Mouse (Mus musculus): ENCODE measurements at regions not wholly inside any gene's neighbourhood (a gene's known extent, or its start where the extent isn't known, plus 50 kb on each side); places are given as distances from the start of the nearest gene placed in this dataset.
A peak's percentile ranks its signal among the peaks of the same experiment; 100 is the strongest.

DNA sequence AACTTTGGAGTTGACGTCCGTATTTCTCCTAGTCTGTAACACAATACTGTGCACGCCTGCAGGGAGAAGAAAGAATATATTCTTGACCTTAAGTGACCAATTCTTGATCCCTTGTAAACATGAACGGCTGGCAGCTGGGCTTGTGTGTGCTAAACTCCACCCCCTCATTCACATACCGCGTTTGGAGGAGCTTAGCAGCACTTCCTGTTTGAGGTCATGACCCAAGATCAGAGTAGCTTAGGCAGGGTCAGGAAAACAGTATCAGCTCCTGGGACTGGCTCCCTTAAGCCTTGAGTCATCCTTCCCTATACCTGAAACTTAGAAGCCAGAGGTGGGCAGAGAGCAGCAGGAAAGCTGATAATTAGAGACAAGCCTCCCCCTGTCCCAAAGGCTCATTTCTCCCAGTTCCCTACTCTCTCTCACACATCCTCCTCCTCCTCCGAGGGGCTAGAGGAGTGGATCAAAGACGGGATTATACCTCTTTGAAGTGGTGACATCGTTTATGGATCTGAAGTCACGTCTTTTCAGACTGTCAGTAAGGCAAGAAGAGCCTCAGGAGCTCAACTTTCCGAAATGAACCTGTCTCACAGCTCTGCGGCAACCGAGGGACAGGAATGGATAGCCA, 127.3 kb upstream of the Zfand5 start:
- Histone ChIP-seq H3K4me1 (ENCODE audit: control insufficient read depth, insufficient read depth, low read length) (peaks cover 3% of the 10 kb centered on the region), H3K27me3 (ENCODE audit: control insufficient read depth, insufficient read depth, low read length, poor library complexity, severe bottlenecking) (no peaks in the 10 kb centered on the region), H3K9me3 (replicated peaks; ENCODE audit: control insufficient read depth, insufficient read depth, low read length, poor library complexity, severe bottlenecking) (no peaks in the 10 kb centered on the region), H3K36me3 (ENCODE audit: control insufficient read depth, insufficient read depth, low read length, poor library complexity, severe bottlenecking) (no peaks in the 10 kb centered on the region), H3K9ac (ENCODE audit: low read depth, poor library complexity, severe bottlenecking) (no peak overlapping the region), H3K27ac (ENCODE audit: insufficient read depth, low read length) (peak overlapping the region; percentile 31; the same call in 1 of the 2 replicates), H3K4me3 (ENCODE audit: low read depth, low read length) (no peak overlapping the region)
- TF ChIP-seq CTCF (IDR thresholded peaks at IDR 0.05; ENCODE audit: low read depth, low read length) = no peak
- peak; percentile 85; the same call in 1 of the 2 replicates for TF ChIP-seq EP300 (IDR thresholded peaks at IDR 0.05; ENCODE audit: insufficient read depth, low read depth, low read length)

DNA sequence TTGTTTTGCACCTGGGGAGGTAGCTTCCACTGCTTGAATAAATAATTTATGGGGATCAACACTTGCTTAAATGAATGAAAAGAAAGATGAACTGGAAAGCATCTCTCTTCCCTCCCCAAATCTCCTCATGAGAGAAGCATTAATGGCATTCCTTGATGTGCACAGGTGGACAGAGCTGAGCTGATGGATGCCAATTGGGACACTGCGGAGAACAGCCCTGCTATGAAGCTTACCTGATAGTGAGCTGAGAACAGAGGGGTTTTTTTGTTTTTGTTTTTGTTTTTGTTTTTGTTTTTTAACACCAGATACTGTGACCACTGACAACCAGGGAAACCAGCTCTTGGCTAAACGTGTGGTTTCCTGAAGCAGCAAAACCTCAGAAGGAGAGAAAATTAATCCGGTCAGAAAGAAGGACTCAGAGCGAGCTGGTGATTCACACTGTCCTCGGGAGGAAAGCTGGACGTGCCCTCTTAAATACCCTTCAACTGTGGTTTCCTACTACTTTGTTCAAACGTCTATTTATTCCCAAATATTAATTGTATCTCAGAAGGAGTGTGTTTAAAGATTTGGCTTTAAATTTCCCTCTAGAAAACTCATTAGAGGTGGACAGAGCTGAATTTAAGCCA, 128.0 kb upstream of the Zfand5 start:
- TF ChIP-seq CTCF (IDR thresholded peaks at IDR 0.05; ENCODE audit: low read depth, low read length) (no peak), EP300 (IDR thresholded peaks at IDR 0.05; ENCODE audit: insufficient read depth, low read depth, low read length) (no peak), POLR2A (IDR thresholded peaks at IDR 0.05; ENCODE audit: insufficient read depth, low read length) (no peak)

DNA sequence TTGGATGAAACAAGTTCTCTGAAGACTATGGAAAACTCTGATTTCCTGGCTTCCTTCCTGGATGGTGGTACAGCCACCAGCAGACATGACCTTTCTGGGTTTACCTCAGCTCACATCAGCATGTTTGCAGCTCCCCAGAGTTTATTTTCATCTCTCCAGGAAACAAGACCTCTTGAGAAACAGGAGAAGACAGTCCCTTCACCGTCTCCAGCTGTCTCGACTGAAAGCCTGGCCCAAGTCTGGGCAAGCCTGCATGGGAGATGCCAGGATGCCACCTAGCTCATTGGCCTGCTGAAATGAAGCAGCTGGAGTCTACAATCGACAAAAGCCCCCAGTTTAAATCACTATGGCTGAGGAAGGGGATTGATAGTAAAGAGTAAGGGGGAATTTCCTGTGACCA, 131.6 kb upstream of the Zfand5 start:
- Histone ChIP-seq H3K9ac (ENCODE audit: low read depth, poor library complexity, severe bottlenecking) (no peak overlapping the region), H3K27me3 (ENCODE audit: control insufficient read depth, insufficient read depth, low read length, poor library complexity, severe bottlenecking) (no peaks in the 10 kb centered on the region), H3K36me3 (ENCODE audit: control insufficient read depth, insufficient read depth, low read length, poor library complexity, severe bottlenecking) (no peaks in the 10 kb centered on the region), H3K27ac (ENCODE audit: insufficient read depth, low read length) (no peak overlapping the region), H3K4me1 (ENCODE audit: control insufficient read depth, insufficient read depth, low read length) (no peaks in the 10 kb centered on the region), H3K4me3 (ENCODE audit: low read depth, low read length) (no peak overlapping the region), H3K9me3 (replicated peaks; ENCODE audit: control insufficient read depth, insufficient read depth, low read length, poor library complexity, severe bottlenecking) (no peaks in the 10 kb centered on the region)
- TF ChIP-seq CTCF (IDR thresholded peaks at IDR 0.05; ENCODE audit: low read depth, low read length) (no peak), POLR2A (IDR thresholded peaks at IDR 0.05; ENCODE audit: insufficient read depth, low read length) (no peak), EP300 (IDR thresholded peaks at IDR 0.05; ENCODE audit: insufficient read depth, low read depth, low read length) (no peak)

More for the DNA sequence above, 128.0 kb upstream of the Zfand5 start:
- H3K4me3 ChIP-seq (ENCODE audit: low read depth, low read length) = no peak overlapping the region
- no peak overlapping the region for H3K9ac ChIP-seq (ENCODE audit: low read depth, poor library complexity, severe bottlenecking)
- H3K4me1 ChIP-seq (ENCODE audit: control insufficient read depth, insufficient read depth, low read length) = peaks cover 3% of the 10 kb centered on the region
- H3K27ac ChIP-seq (ENCODE audit: insufficient read depth, low read length) = no peak overlapping the region
- H3K36me3 ChIP-seq (ENCODE audit: control insufficient read depth, insufficient read depth, low read length, poor library complexity, severe bottlenecking) = no peaks in the 10 kb centered on the region
- no peaks in the 10 kb centered on the region for H3K27me3 ChIP-seq (ENCODE audit: control insufficient read depth, insufficient read depth, low read length, poor library complexity, severe bottlenecking)
- no peaks in the 10 kb centered on the region for H3K9me3 ChIP-seq (replicated peaks; ENCODE audit: control insufficient read depth, insufficient read depth, low read length, poor library complexity, severe bottlenecking)

DNA sequence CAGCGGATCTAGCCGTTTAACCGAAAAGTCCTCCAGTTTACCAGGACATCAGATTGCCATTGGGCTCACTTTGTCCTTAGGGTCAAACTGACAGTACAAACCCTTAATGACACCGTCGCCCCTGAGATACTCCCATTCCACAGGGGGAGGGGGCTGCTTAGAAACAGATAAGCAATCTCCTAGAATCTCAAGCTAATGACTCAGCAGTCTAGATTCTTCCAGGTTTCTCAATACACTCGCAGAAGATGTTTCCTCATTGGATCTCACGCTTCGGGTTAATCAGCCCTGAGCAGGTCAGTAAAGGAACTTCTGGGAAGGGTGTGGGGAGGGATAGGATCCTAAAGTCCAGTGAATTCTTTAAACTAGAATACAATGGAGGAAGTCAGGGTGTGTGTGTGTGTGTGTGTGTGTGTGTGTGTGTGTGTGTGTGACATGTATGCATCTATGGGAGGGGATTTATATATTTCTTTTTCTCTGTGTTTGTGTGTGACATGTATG, 133.0 kb upstream of the Zfand5 start:
- Histone ChIP-seq H3K36me3 (ENCODE audit: control insufficient read depth, insufficient read depth, low read length, poor library complexity, severe bottlenecking) (no peaks in the 10 kb centered on the region), H3K4me1 (ENCODE audit: control insufficient read depth, insufficient read depth, low read length) (peaks cover 1% of the 10 kb centered on the region), H3K9me3 (replicated peaks; ENCODE audit: control insufficient read depth, insufficient read depth, low read length, poor library complexity, severe bottlenecking) (no peaks in the 10 kb centered on the region), H3K27me3 (ENCODE audit: control insufficient read depth, insufficient read depth, low read length, poor library complexity, severe bottlenecking) (no peaks in the 10 kb centered on the region), H3K9ac (ENCODE audit: low read depth, poor library complexity, severe bottlenecking) (no peak overlapping the region), H3K27ac (ENCODE audit: insufficient read depth, low read length) (no peak overlapping the region), H3K4me3 (ENCODE audit: low read depth, low read length) (no peak overlapping the region)
- TF ChIP-seq EP300 (IDR thresholded peaks at IDR 0.05; ENCODE audit: insufficient read depth, low read depth, low read length) (no peak), CTCF (IDR thresholded peaks at IDR 0.05; ENCODE audit: low read depth, low read length) (no peak), POLR2A (IDR thresholded peaks at IDR 0.05; ENCODE audit: insufficient read depth, low read length) (no peak)

DNA sequence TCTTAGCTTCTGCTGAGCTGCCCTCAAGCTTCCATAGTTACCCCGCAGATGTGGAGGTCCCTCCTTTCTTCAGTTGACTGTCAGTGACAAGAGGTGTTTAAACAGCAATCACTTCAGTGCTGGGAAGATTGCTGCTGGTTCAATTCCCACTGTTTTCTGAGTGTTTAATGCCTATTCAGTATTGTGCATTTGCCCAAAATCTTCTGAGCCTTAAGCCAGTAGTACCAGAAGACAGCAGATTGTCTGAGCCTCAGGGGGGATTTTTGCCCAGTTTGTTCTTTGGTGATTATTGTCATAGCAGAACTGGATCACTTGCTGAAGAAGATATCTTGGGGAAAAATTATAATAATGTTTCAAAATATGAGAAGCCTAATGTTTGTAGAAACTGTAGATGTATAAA, 135.3 kb upstream of the Zfand5 start:
- no peak for TF ChIP-seq POLR2A (IDR thresholded peaks at IDR 0.05; ENCODE audit: insufficient read depth, low read length)
- no peak for TF ChIP-seq EP300 (IDR thresholded peaks at IDR 0.05; ENCODE audit: insufficient read depth, low read depth, low read length)
- no peak for TF ChIP-seq CTCF (IDR thresholded peaks at IDR 0.05; ENCODE audit: low read depth, low read length)

DNA sequence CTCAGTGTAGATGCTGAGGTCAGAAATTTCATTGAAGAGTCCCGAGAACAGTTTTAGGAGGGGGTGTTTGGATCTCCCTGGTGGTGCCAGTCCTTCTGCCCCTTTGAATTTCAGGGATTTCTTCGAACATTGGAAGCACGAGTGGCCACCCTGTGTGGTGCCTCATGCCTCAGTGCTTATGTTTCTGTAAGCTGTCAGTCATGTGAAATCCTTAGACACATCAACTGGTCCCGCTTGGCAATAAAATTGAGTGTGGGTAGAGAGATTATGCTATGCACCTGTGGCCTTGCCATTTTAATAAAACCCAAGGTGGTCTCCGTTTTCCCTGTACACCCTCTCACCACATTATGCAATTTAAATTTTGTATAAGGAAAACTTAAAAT, 136.1 kb upstream of the Zfand5 start:
- TF ChIP-seq CTCF (IDR thresholded peaks at IDR 0.05; ENCODE audit: low read depth, low read length) = no peak
- no peak for TF ChIP-seq POLR2A (IDR thresholded peaks at IDR 0.05; ENCODE audit: insufficient read depth, low read length)
- TF ChIP-seq EP300 (IDR thresholded peaks at IDR 0.05; ENCODE audit: insufficient read depth, low read depth, low read length) = no peak
- no peak overlapping the region for H3K4me3 ChIP-seq (ENCODE audit: low read depth, low read length)

More for the DNA sequence above, 135.3 kb upstream of the Zfand5 start:
- Histone ChIP-seq H3K9ac (ENCODE audit: low read depth, poor library complexity, severe bottlenecking) (no peak overlapping the region), H3K27ac (ENCODE audit: insufficient read depth, low read length) (no peak overlapping the region), H3K27me3 (ENCODE audit: control insufficient read depth, insufficient read depth, low read length, poor library complexity, severe bottlenecking) (no peaks in the 10 kb centered on the region), H3K9me3 (replicated peaks; ENCODE audit: control insufficient read depth, insufficient read depth, low read length, poor library complexity, severe bottlenecking) (no peaks in the 10 kb centered on the region), H3K4me3 (ENCODE audit: low read depth, low read length) (no peak overlapping the region), H3K4me1 (ENCODE audit: control insufficient read depth, insufficient read depth, low read length) (peaks cover 1% of the 10 kb centered on the region), H3K36me3 (ENCODE audit: control insufficient read depth, insufficient read depth, low read length, poor library complexity, severe bottlenecking) (no peaks in the 10 kb centered on the region)

More for the DNA sequence above, 136.1 kb upstream of the Zfand5 start:
- Histone ChIP-seq H3K9ac (ENCODE audit: low read depth, poor library complexity, severe bottlenecking) (no peak overlapping the region), H3K4me1 (ENCODE audit: control insufficient read depth, insufficient read depth, low read length) (peaks cover 1% of the 10 kb centered on the region), H3K9me3 (replicated peaks; ENCODE audit: control insufficient read depth, insufficient read depth, low read length, poor library complexity, severe bottlenecking) (no peaks in the 10 kb centered on the region), H3K27me3 (ENCODE audit: control insufficient read depth, insufficient read depth, low read length, poor library complexity, severe bottlenecking) (no peaks in the 10 kb centered on the region), H3K27ac (ENCODE audit: insufficient read depth, low read length) (no peak overlapping the region), H3K36me3 (ENCODE audit: control insufficient read depth, insufficient read depth, low read length, poor library complexity, severe bottlenecking) (no peaks in the 10 kb centered on the region)

All from ES-Bruce4 (cell line).